Mouse (Mus musculus) liver, embryonic 14.5 days (tissue): ENCODE data around the gene Ptch1.

Source experiments
- CTCF ChIP-seq: IDR thresholded peaks from 2 replicates; pipeline ENCODE4 v1.5.1; 2016; ENCODE audit warnings: antibody characterized with exemption, low read depth, control low read depth
- EP300 ChIP-seq: IDR thresholded peaks from 2 replicates; pipeline ENCODE4 v1.6.1; 2016; ENCODE audit warnings: antibody characterized with exemption, low read depth

DNA sequence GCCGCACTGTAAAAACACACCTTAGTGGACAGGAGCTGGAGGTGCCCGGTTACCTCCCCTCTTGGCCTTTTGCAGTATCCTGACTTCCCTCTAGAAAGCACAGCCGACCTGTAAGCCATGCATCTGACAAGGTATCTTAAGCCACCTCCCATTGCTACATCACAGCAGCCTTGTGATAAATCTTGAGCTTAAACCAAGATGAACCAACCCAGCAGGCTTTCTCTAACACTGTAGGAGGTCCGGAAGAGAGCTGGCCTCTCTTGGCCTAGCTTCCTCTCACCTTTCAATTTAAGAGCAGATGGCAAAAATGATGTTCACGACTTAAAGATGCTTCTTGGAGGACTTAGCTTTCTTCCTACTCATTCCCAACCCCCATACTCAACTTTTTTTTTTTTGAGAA is 17.5 kb downstream of the Ptch1 start:
- no peak for TF ChIP-seq CTCF
- TF ChIP-seq EP300 = no peak
